Mouse (Mus musculus) CH12.LX (cell line): ENCODE measurements around the gene Ism2. TPM values are rescaled to one million over a fixed set of nuclear protein-coding genes. Genes with fewer than 3 reads are reported as not detected.
"Not testable (repeated sequence)": the region's sequence is repeated elsewhere in the genome, so short reads cannot be mapped to it uniquely, and the experiment has no call there.

Experiments
- DNase-seq: peaks from one replicate; pipeline ENCODE4 v3.0.0-alpha.2; 2013; ENCODE audit errors: extremely low read depth
- H3K27ac ChIP-seq: 2 replicates; pipeline ENCODE4 v1.5.1; 2012; ENCODE audit warnings: low read depth, mild to moderate bottlenecking, control low read depth, moderate library complexity; ENCODE audit not compliant: insufficient read depth
- H3K27me3 ChIP-seq: replicated peaks from 2 replicates; pipeline ENCODE3; 2012; ENCODE audit warnings: inconsistent platforms
- H3K36me3 ChIP-seq, 2 experiments: replicated peaks in 1 of 2; 2 replicates each; pipeline versions ENCODE3 to v1.6.1; 2012; ENCODE audit warnings: inconsistent platforms in 1 of 2, low read length in 1 of 2, mild to moderate bottlenecking in 1 of 2, mixed read lengths in 1 of 2, moderate library complexity in 1 of 2; ENCODE audit not compliant: control insufficient read depth in 1 of 2, insufficient read depth in 1 of 2
- H3K4me1 ChIP-seq, 2 experiments: 2 replicates each; pipeline ENCODE4 v1.6.1; 2012; ENCODE audit warnings: inconsistent platforms in 1 of 2, moderate library complexity in 1 of 2; ENCODE audit not compliant: insufficient read depth in 2 of 2, control insufficient read depth in 1 of 2
- H3K4me2 ChIP-seq: 2 replicates; pipeline ENCODE4 v1.6.1; 2012; ENCODE audit warnings: low read depth, mild to moderate bottlenecking, control low read depth; ENCODE audit not compliant: poor library complexity, insufficient read depth, severe bottlenecking
- H3K4me3 ChIP-seq, 3 experiments: fragments of 150-350 bp in 1 of 3; sonication (generic) in 1 of 3; replicated peaks in 1 of 3; 2 replicates each; pipeline versions ENCODE3 to v1.5.1; 2011 to 2012; ENCODE audit warnings: low read depth in 2 of 3, low read length in 2 of 3, mild to moderate bottlenecking in 2 of 3, moderate library complexity in 2 of 3, control low read depth in 1 of 3, improper control_type of control experiment in 1 of 3, inconsistent platforms in 1 of 3, mixed read lengths in 1 of 3; ENCODE audit not compliant: poor library complexity in 1 of 3
- H3K79me2 ChIP-seq: replicated peaks from 2 replicates; pipeline ENCODE4 v1.6.1; 2012; ENCODE audit warnings: mild to moderate bottlenecking, moderate library complexity; ENCODE audit not compliant: control insufficient read depth, poor library complexity, insufficient read depth, severe bottlenecking; ENCODE audit errors: extremely low read depth
- H3K9ac ChIP-seq: 2 replicates; pipeline ENCODE4 v1.6.1; 2012; ENCODE audit warnings: low read depth, mild to moderate bottlenecking, control low read depth, moderate library complexity; ENCODE audit not compliant: insufficient read depth
- H3K9me3 ChIP-seq: replicated peaks from 2 replicates; pipeline ENCODE3; 2012; ENCODE audit warnings: low read length, inconsistent platforms, mixed read lengths
- E2F4 ChIP-seq: IDR thresholded peaks from 2 replicates; pipeline ENCODE4 v1.6.1; 2011; ENCODE audit warnings: low read depth, low read length, improper control_type of control experiment; ENCODE audit not compliant: insufficient replicate concordance
- ELF1 ChIP-seq: IDR thresholded peaks from 2 replicates; pipeline ENCODE4 v1.6.1; 2014; ENCODE audit warnings: low read depth, mild to moderate bottlenecking, inconsistent platforms, low read length, improper control_type of control experiment
- EP300 ChIP-seq: IDR thresholded peaks from 2 replicates; pipeline ENCODE4 v1.6.1; 2011; ENCODE audit warnings: low read length, improper control_type of control experiment
- ETS1 ChIP-seq: conservative IDR thresholded peaks from 2 replicates; pipeline ENCODE4 v1.6.1; 2012; ENCODE audit warnings: low read depth, mild to moderate bottlenecking, inconsistent platforms, low read length, improper control_type of control experiment, moderate library complexity
- HCFC1 ChIP-seq: IDR thresholded peaks from 2 replicates; pipeline ENCODE4 v1.6.1; 2012; ENCODE audit warnings: low read depth, mild to moderate bottlenecking, inconsistent platforms, low read length, improper control_type of control experiment
- KAT2A ChIP-seq: IDR thresholded peaks from 2 replicates; pipeline ENCODE4 v1.6.1; 2012; ENCODE audit warnings: low read length, improper control_type of control experiment, inconsistent platforms; ENCODE audit not compliant: insufficient replicate concordance
- MAFK ChIP-seq: IDR thresholded peaks from 2 replicates; pipeline ENCODE4 v1.6.1; 2011; ENCODE audit warnings: low read length, improper control_type of control experiment; ENCODE audit not compliant: insufficient replicate concordance
- NELFE ChIP-seq: IDR thresholded peaks from 2 replicates; pipeline ENCODE4 v1.6.1; 2011; ENCODE audit warnings: low read depth, low read length, improper control_type of control experiment
- PAX5 ChIP-seq: IDR thresholded peaks from 2 replicates; pipeline ENCODE4 v1.6.1; 2012; ENCODE audit warnings: low read length, inconsistent platforms, mixed read lengths
- POLR2A ChIP-seq: IDR thresholded peaks from 2 replicates; pipeline ENCODE4 v1.6.1; 2011; ENCODE audit warnings: low read depth, mild to moderate bottlenecking, improper control_type of control experiment, low read length
- RCOR1 ChIP-seq: conservative IDR thresholded peaks from 2 replicates; pipeline ENCODE4 v1.6.1; 2012; ENCODE audit warnings: low read depth, mild to moderate bottlenecking, inconsistent platforms, low read length, improper control_type of control experiment
- SMC3 ChIP-seq: IDR thresholded peaks from 2 replicates; pipeline ENCODE4 v1.6.1; 2011; ENCODE audit warnings: low read depth, low read length, improper control_type of control experiment
- USF2 ChIP-seq: conservative IDR thresholded peaks from 2 replicates; pipeline ENCODE4 v1.6.1; 2011; ENCODE audit warnings: low read depth, low read length, improper control_type of control experiment
- ZMIZ1 ChIP-seq: IDR thresholded peaks from 2 replicates; pipeline ENCODE4 v1.6.1; 2012; ENCODE audit warnings: low read depth, mild to moderate bottlenecking, inconsistent platforms, low read length, improper control_type of control experiment
- ZNF384 ChIP-seq: IDR thresholded peaks from 2 replicates; pipeline ENCODE4 v1.6.1; 2012; ENCODE audit warnings: low read depth, low read length, improper control_type of control experiment, inconsistent platforms
- dilution Hi-C: fragments of 300-500 bp; cut with MboI; formaldehyde crosslinking; loops from 2 replicates; pipeline ENCODE4 v1.14.3; 2020; ENCODE audit warnings: low sequenced_read_pairs; ENCODE audit not compliant: extremely low pct_unique_long_range_greater_than_20kb, extremely low pct_ligation_motif_present
- in situ Hi-C: fragments of 300-500 bp; cut with MboI; formaldehyde crosslinking; loops from 3 replicates; pipeline ENCODE4 v1.14.3; 2019; ENCODE audit warnings: low sequenced_read_pairs, low pct_ligation_motif_present, low pct_unique_long_range_greater_than_20kb, mixed read lengths
- polyA plus RNA-seq: library from polyadenylated mRNA; unstranded; fragments of >175 nt; gene quantifications from 2 replicates; pipeline ENCODE4 v1.2.1, GENCODE M21; 2012; ENCODE audit warnings: low read depth; ENCODE audit not compliant: insufficient read length
- total RNA-seq, 2 experiments: library from RNA; depleted of rRNA; stranded (reverse); fragments of 300-350 nt in 1 of 2; fragments of >200 nt in 1 of 2; gene quantifications; 2 replicates each; pipeline ENCODE4 v1.2.3; 2012 to 2014

The Ism2 gene
- total and polyA plus RNA-seq, 3 experiments: 0.08 TPM; not detected in 2

DNA sequence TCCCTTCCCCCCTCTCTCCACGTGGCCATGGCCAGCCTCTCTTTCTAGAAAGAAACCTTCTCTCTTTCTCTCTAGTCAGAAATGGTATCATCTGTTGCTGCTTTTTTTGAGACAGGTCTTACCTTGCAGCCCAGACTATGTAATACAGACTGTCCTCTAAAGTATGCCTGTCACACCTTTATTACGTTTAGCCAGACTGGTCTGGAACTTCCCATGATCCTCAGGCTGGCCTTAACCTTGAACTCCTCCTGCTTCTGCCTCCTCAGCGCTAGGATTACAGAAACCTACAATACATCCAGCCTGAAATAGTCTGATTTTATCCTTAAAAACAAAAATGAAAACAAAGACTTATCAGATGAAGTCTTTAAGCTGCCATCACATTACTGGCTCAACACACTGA lies 19.7 kb upstream of the Ism2 start:
- no peaks in the 10 kb centered on the region for H3K9me3 ChIP-seq
- H3K4me3 ChIP-seq: no peak overlapping the region
- in situ Hi-C loops: no loop called here
- dilution Hi-C loops: no loop called here
- peaks cover 0 to 31% of the 10 kb centered on the region in 2 experiments for H3K36me3 ChIP-seq
- no peak overlapping the region for H3K4me2 ChIP-seq
- H3K27ac ChIP-seq: no peak overlapping the region
- TF ChIP-seq SMC3 (no peak), ZNF384 (no peak)
- no peaks in the 10 kb centered on the region for H3K27me3 ChIP-seq
- no peak overlapping the region for H3K9ac ChIP-seq
- H3K4me1 ChIP-seq: no peaks in the 10 kb centered on the region
- H3K79me2 ChIP-seq: no peaks in the 10 kb centered on the region
- no peak for DNase-seq

DNA sequence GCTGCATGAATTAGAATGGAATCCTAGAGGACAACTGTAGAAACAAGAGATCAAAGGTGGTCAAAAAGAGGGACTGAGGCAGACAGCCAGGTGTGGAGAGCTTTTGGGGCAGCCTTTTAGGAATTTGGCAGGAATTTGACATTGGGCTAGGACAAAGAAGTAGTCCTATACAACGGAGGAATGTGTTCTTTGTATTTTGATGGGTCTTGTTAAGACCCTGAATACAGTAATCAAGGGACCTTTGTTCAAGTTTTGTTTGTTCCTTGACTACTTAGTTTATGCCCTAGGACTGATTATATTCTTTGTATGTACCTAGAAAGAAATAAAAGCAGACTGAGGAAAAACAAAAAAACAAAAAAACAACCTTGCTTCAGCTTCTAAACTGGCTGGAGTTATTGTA lies 18.4 kb upstream of the Ism2 start:
- peaks cover 0 to 26% of the 10 kb centered on the region in 2 experiments for H3K36me3 ChIP-seq
- TF ChIP-seq E2F4 (no peak), PAX5 (no peak), ZMIZ1 (no peak)
- no peak overlapping the region for H3K27ac ChIP-seq
- no peak overlapping the region for H3K4me3 ChIP-seq
- H3K9me3 ChIP-seq: no peaks in the 10 kb centered on the region
- no peak overlapping the region for H3K9ac ChIP-seq
- no peaks in the 10 kb centered on the region for H3K79me2 ChIP-seq
- H3K4me2 ChIP-seq: no peak overlapping the region
- H3K27me3 ChIP-seq: no peaks in the 10 kb centered on the region
- H3K4me1 ChIP-seq: no peaks in the 10 kb centered on the region
- dilution Hi-C loops: no loop called here
- in situ Hi-C loops: no loop called here
- DNase-seq: no peak

DNA sequence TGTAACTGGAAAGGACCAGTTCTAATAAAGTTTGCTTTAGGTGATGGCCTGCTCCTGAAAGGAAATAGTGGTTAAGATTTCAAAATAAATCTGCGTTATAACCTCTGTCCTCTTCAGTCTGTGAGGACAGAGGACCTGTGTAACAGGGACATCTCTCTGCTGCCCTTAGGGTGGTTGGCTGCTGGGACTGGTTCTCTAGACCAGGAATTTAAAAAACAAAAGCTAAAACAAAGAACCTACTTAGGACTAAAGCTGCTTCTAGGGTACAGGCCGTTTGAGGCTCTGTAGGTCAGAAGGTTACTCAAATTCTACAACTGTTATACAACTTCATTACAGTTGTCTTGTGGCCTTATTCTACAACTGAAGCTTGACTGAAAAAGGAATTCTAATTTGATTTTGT lies 13.6 kb upstream of the Ism2 start:
- Histone ChIP-seq H3K9me3 (no peaks in the 10 kb centered on the region), H3K27me3 (no peaks in the 10 kb centered on the region), H3K4me1 (no peaks in the 10 kb centered on the region), H3K9ac (no peak overlapping the region), H3K79me2 (no peaks in the 10 kb centered on the region), H3K4me2 (no peak overlapping the region), H3K36me3 (peaks cover 9 to 56% of the 10 kb centered on the region in 2 experiments), H3K27ac (no peak overlapping the region), H3K4me3 (no peak overlapping the region)
- in situ Hi-C loops: no loop called here
- TF ChIP-seq ZNF384: no peak
- no peak for TF ChIP-seq ELF1
- no peak for TF ChIP-seq RCOR1
- no peak for TF ChIP-seq HCFC1
- TF ChIP-seq MAFK: no peak
- TF ChIP-seq ZMIZ1: no peak
- no peak for TF ChIP-seq POLR2A
- no peak for TF ChIP-seq EP300
- TF ChIP-seq E2F4: no peak
- TF ChIP-seq PAX5: no peak
- no peak for TF ChIP-seq USF2
- TF ChIP-seq ETS1: no peak
- no peak for TF ChIP-seq KAT2A
- TF ChIP-seq SMC3: no peak
- no peak for TF ChIP-seq NELFE
- dilution Hi-C loops: no loop called here
- DNase-seq: no peak

DNA sequence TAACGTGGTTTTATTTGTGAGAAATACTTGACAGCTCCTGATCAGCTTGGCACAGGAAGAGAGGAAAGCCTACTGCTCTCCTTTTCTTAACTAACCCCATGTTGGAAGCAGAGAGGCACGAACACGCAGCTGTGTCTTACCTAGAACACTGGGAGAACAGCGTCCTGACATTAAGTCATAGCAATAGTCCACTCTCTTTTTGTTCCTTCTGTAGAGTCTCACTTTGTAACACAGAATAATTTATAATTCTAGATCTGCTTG lies 7.0 kb upstream of the Ism2 start:
- H3K4me3 ChIP-seq, H3K79me2 ChIP-seq, DNase-seq, H3K4me1 ChIP-seq, H3K4me2 ChIP-seq, dilution Hi-C loops, H3K27ac ChIP-seq, H3K27me3 ChIP-seq, in situ Hi-C loops, H3K9me3 ChIP-seq, H3K9ac ChIP-seq: not testable (repeated sequence)
- peaks cover 5 to 30% of the 10 kb centered on the region in 2 experiments for H3K36me3 ChIP-seq
